Mouse (Mus musculus): ENCODE results near the gene Nrde2.

- TF ChIP-seq POLR2A (IDR thresholded peaks at IDR 0.05; ENCODE audit: low read depth, low read length) (no peak), CTCF (IDR thresholded peaks at IDR 0.05; ENCODE audit: extremely low read depth, insufficient read depth, insufficient read length, insufficient replicate concordance) (no peak)
These were observed 44.3 kb upstream of the Nrde2 start for GRCm38 (mm10) chr12:100203759-100204158.
